ENCODE assay signal across 31 mouse cellular contexts in genomic region chr4:105098660-105099059, GRCm38 (mm10). TPM values are rescaled to one million over a fixed set of nuclear protein-coding genes. Genes with fewer than 3 reads are reported as not detected.
DNase-seq lines count a peak whose midpoint lies in the region; ATAC-seq lines count a peak whose summit lies in the region.
"Had no signal": no experiment of that assay in that cellular context is flagged by ENCODE, and none has a peak within 500 bp of the region (broad histone marks: within the 10 kb centered on the region; RNA-seq: fewer than 3 reads in every experiment).

No protein-coding gene starts in this region.

- peaks cover 40% of the 10 kb centered on the region for H3K4me1 ChIP-seq in heart, embryonic 10.5 days
- peaks cover 50% of the 10 kb centered on the region for H3K4me1 ChIP-seq in heart, embryonic 15.5 days (replicated peaks)
- H3K4me1 ChIP-seq: hindbrain, embryonic 10.5 days; limb, embryonic 12.5 days; liver, embryonic 15.5 days had no signal

- no peak overlapping the region for H3K4me3 ChIP-seq in heart, embryonic 10.5 days
- no peak overlapping the region for H3K4me3 ChIP-seq in heart, embryonic 15.5 days
- H3K4me3 ChIP-seq: embryonic facial prominence, embryonic 12.5 days; hindbrain, embryonic 10.5 days; hindbrain, embryonic 15.5 days; limb, embryonic 12.5 days; liver, embryonic 15.5 days had no signal

- no peak for DNase-seq in heart, embryonic 10.5 days (ENCODE audit: low spot score)
- DNase-seq in heart, postnatal 14 days, result no peak
- DNase-seq in heart, postnatal 10 days, result no peak
- DNase-seq in right cerebral cortex, adult 2 months (ENCODE audit: low spot score in 2 of 2), result peak; percentile 39
- no peak for DNase-seq in right cerebral cortex, postnatal 14 days
- DNase-seq in adrenal gland, adult (ENCODE audit: inconsistent age in 2 of 2, low spot score in 1 of 2), result no peak
- DNase-seq: adrenal gland, postnatal 10 days; B cell, adult 2 months; cerebellum, adult 11 months; cerebellum, adult 9-10 months; cerebellum, postnatal 36 days; embryo, embryonic 11 days; gastrocnemius, postnatal 25 days; kidney, adult 11 months; kidney, postnatal 14 days; layer of hippocampus, adult 9-11 months; lung, embryonic 14.5 days; lung, postnatal 14 days; midbrain, embryonic 14.5 days; thymus, adult 18-20 months; thymus, postnatal 25 days had no signal

- H3K36me3 ChIP-seq in heart, embryonic 10.5 days, result no peaks in the 10 kb centered on the region
- H3K36me3 ChIP-seq in heart, embryonic 15.5 days, result no peaks in the 10 kb centered on the region
- H3K36me3 ChIP-seq: embryonic facial prominence, embryonic 12.5 days; hindbrain, embryonic 10.5 days; hindbrain, embryonic 15.5 days; limb, embryonic 12.5 days; liver, embryonic 15.5 days had no signal

- H3K9me3 ChIP-seq in heart, embryonic 10.5 days, result no peaks in the 10 kb centered on the region
- H3K9me3 ChIP-seq in heart, embryonic 15.5 days (replicated peaks), result no peaks in the 10 kb centered on the region
- H3K9me3 ChIP-seq: embryonic facial prominence, embryonic 12.5 days; hindbrain, embryonic 10.5 days; hindbrain, embryonic 15.5 days; limb, embryonic 12.5 days; liver, embryonic 15.5 days had no signal

- 87% methylated on average over 7 of the region's 7 CpGs for WGBS in heart, embryonic 10.5 days
- WGBS in heart, embryonic 15.5 days, result 86% methylated on average over 7 of the region's 7 CpGs

- peak overlapping the region; percentile 59; the same call in 1 of the 2 replicates for H3K27ac ChIP-seq in heart, embryonic 10.5 days
- H3K27ac ChIP-seq in heart, embryonic 15.5 days, result peak overlapping the region; percentile 84
- H3K27ac ChIP-seq: embryonic facial prominence, embryonic 12.5 days; hindbrain, embryonic 10.5 days; hindbrain, embryonic 15.5 days; limb, embryonic 12.5 days; liver, embryonic 15.5 days; stomach, postnatal 0 days had no signal

- no peaks in the 10 kb centered on the region for H3K27me3 ChIP-seq in heart, embryonic 10.5 days (ENCODE audit: insufficient read depth, poor library complexity, severe bottlenecking)
- no peaks in the 10 kb centered on the region for H3K27me3 ChIP-seq in heart, embryonic 15.5 days
- H3K27me3 ChIP-seq: embryonic facial prominence, embryonic 12.5 days; hindbrain, embryonic 15.5 days; limb, embryonic 12.5 days; liver, embryonic 15.5 days had no signal

- intact Hi-C loops in heart, postnatal 14 days (cut with DNase I), result no loop called here
- intact Hi-C loops in heart, postnatal 10 days (cut with DNase I), result no loop called here

- no peak overlapping the region for H3K9ac ChIP-seq in heart, embryonic 15.5 days
- H3K9ac ChIP-seq: embryonic facial prominence, embryonic 12.5 days; hindbrain, embryonic 15.5 days; limb, embryonic 12.5 days; liver, embryonic 15.5 days; lung, embryonic 14.5 days had no signal

- no peak for ATAC-seq in heart, embryonic 15.5 days (replicated peaks; ENCODE audit: insufficient number of reproducible peaks, insufficient read depth, low FRiP score, low read depth)
- ATAC-seq: forebrain, embryonic 14.5 days; inflammation-experienced regulatory T-cells, adult 6 months had no signal

- no peak overlapping the region for H3K4me2 ChIP-seq in heart, embryonic 15.5 days
- H3K4me2 ChIP-seq: embryonic facial prominence, embryonic 12.5 days; hindbrain, embryonic 15.5 days; limb, embryonic 12.5 days; liver, embryonic 15.5 days; lung, embryonic 14.5 days had no signal

RNA-seq across cellular contexts. Expression of gene Prkaa2, which starts 11.0 kb away (rescaled TPM):
- 21.2 and 40.2 TPM in 2 replicates for polyA plus RNA-seq in heart, embryonic 10.5 days (2016; fragmentation: Nextera tagmentation; extraction: Ambion mirVana)
- total RNA-seq in heart, postnatal 14 days (2021), result 10 to 100 TPM; 66.3 to 68.0 TPM
- 39.2 and 46.6 TPM in 2 replicates for polyA plus RNA-seq in heart, embryonic 15.5 days (2015; fragmentation: Nextera tagmentation; extraction: Ambion mirVana)
- total RNA-seq in heart, postnatal 10 days (2021), result 10 to 100 TPM; 71.3 to 81.0 TPM
- total RNA-seq: monocyte, adult 5-6 weeks had no signal
- polyA plus RNA-seq: inflammation-experienced regulatory T-cells, adult 6 months had no signal

RNA-seq across cellular contexts. Expression of gene Plpp3, which starts 58.5 kb away (rescaled TPM):
- 22.9 and 38.5 TPM in 2 replicates for polyA plus RNA-seq in heart, embryonic 10.5 days (2016; fragmentation: Nextera tagmentation; extraction: Ambion mirVana)
- 10 to 100 TPM; 78.5 to 81.2 TPM for total RNA-seq in heart, postnatal 14 days (2021)
- polyA plus RNA-seq in heart, embryonic 15.5 days (2015; fragmentation: Nextera tagmentation; extraction: Ambion mirVana), result 35.0 and 40.4 TPM in 2 replicates
- 10 to 100 TPM; 73.2 to 73.9 TPM for total RNA-seq in heart, postnatal 10 days (2021)

Comparison
In these comparisons a context has a peak if more than half of its experiments do, and no peak if none do; other contexts are left out.
1. DNase-seq: peak in right cerebral cortex, adult 2 months (2 of 2); none in heart, embryonic 10.5 days (single experiment), heart, postnatal 14 days (0 of 2), heart, postnatal 10 days (0 of 2), right cerebral cortex, postnatal 14 days (single experiment) and adrenal gland, adult (0 of 2).